Comparison of ENCODE assay signal across 7 mouse cellular contexts in the genomic region with DNA sequence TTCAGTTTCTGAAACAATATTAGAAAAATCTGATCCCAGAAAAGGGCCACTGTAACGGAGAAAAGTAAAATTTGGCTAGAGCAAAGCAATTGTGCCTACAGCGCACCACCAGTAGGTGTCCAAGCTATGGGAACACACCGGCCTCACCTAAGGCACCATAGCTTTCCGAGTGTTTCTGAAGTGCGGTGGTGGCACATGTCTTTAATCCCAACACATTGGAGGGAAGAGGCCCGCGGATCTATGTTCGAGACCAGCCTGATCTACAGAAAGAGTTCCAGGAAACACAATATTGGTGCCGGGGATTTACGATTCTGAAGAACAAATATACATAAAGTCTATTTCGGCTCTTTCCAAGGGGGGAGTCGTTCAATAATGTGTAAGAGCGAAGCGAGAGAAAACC. TPM values are rescaled to one million over a fixed set of nuclear protein-coding genes. Genes with fewer than 3 reads are reported as not detected.
DNase-seq lines count a peak whose midpoint lies in the region; ATAC-seq lines count a peak whose summit lies in the region.

No protein-coding gene starts in this region.

- DNase-seq in NIH3T3 (ENCODE audit: low read depth): peak; percentile 76
- DNase-seq in c-Kit-negative CD71-positive TER-119-positive erythroid progenitor cells, embryonic 14.5 days (ENCODE audit: low read depth, low spot score): peak; percentile 46
- peak; percentile 24 for DNase-seq in fibroblast of lung, adult 2 months (ENCODE audit: low read depth)
- DNase-seq in layer of hippocampus, postnatal 36 days: peak; percentile 18 to 27
- peak; percentile 66 for DNase-seq in lung, postnatal 36 days
- peak; percentile 62 for DNase-seq in retina, embryonic 14.5 days (ENCODE audit: low spot score)

- ATAC-seq in hematopoietic stem cell, adult 5-6 weeks (replicated peaks in 1 of 2; ENCODE audit: insufficient read depth in 1 of 2, low FRiP score in 2 of 2, low TSS enrichment in 1 of 2, low read depth in 1 of 2, poor library complexity in 2 of 2, severe bottlenecking in 2 of 2): peak; percentile 68 to 71

RNA-seq across cellular contexts. Expression of a gene that starts 0.5 kb away (rescaled TPM):
- 29.6 and 30.8 TPM in 2 replicates for total RNA-seq in hematopoietic stem cell, adult 5-6 weeks (2017)
- 10 to 100 TPM; 16.4 to 16.5 TPM for total RNA-seq in layer of hippocampus, postnatal 36 days (2021)

RNA-seq across cellular contexts. Expression of a gene that starts 11.3 kb away (rescaled TPM):
- total RNA-seq in hematopoietic stem cell, adult 5-6 weeks (2017): not detected in 2 replicates
- total RNA-seq in layer of hippocampus, postnatal 36 days (2021): under 1 TPM in 1 of 2 experiments, not detected in 1; 0.88 TPM

RNA-seq across cellular contexts. Expression of a gene that starts 33.7 kb away (rescaled TPM):
- total RNA-seq in hematopoietic stem cell, adult 5-6 weeks (2017): 129 and 187 TPM in 2 replicates
- total RNA-seq in layer of hippocampus, postnatal 36 days (2021): 100 to 1,000 TPM; 131 to 154 TPM

RNA-seq across cellular contexts. Expression of a gene that starts 40.8 kb away (rescaled TPM):
- total RNA-seq in hematopoietic stem cell, adult 5-6 weeks (2017): 29.1 and 57.0 TPM in 2 replicates
- 100 to 1,000 TPM; 105 to 114 TPM for total RNA-seq in layer of hippocampus, postnatal 36 days (2021)

Comparison
In these comparisons a context has a peak if more than half of its experiments do, and no peak if none do; other contexts are left out.
1. Peak in every context shown above with its lines: DNase-seq and ATAC-seq.
2. DNase-seq: peak in every context shown above with its lines; median percentile 76 in NIH3T3; 66 in lung, postnatal 36 days; 62 in retina, embryonic 14.5 days; 46 in c-Kit-negative CD71-positive TER-119-positive erythroid progenitor cells, embryonic 14.5 days; 24 in fibroblast of lung, adult 2 months; 22 in layer of hippocampus, postnatal 36 days.